Mouse (Mus musculus) cortical plate, adult 2 months (tissue): ENCODE data around the gene Sdhaf4.

Source experiments
- CTCF ChIP-seq: fragments of 200-500 bp; IDR thresholded peaks from 2 replicates; pipeline ENCODE4 v1.5.1; 2011; ENCODE audit warnings: mild to moderate bottlenecking, control low read depth, low read length; ENCODE audit not compliant: insufficient read depth; ENCODE audit errors: extremely low read depth
- POLR2A ChIP-seq: fragments of 200-500 bp; IDR thresholded peaks from 2 replicates; pipeline ENCODE4 v1.6.1; 2011; ENCODE audit warnings: mild to moderate bottlenecking, low read length, control low read depth; ENCODE audit not compliant: insufficient read depth; ENCODE audit errors: extremely low read depth

DNA sequence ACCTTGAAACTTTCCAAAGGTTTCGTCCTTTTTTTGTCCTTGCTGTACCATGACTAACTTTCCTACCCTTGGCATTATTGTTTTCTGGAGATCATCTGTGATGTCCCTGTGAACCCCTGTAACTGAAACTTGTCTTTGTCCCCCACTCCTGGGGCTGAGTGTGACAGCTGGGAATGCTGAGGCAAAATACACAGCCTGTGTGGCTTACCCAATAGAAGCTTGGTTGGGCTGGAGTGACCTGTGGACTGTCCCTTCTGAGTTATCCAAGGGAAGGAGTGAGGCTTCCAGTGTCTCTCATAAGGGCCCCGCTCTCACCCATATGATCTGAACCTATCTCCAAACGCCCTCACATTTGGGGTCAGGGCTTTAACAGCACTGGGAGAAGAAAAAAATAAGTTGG is 8.0 kb downstream of the Sdhaf4 start:
- TF ChIP-seq POLR2A: no peak
- TF ChIP-seq CTCF: no peak
